Mouse (Mus musculus) forebrain, embryonic 16.5 days (tissue): ENCODE data around the gene Tnf. TPM values are rescaled to one million over a fixed set of nuclear protein-coding genes. Genes with fewer than 3 reads are reported as not detected.

Source experiments
- ATAC-seq: fragments of 200-750 bp; cut with Nextera tagmentation; 2 replicates; pipeline ENCODE4 v1.8.0; 2017; ENCODE audit warnings: mild to moderate bottlenecking, moderate library complexity
- H3K27ac ChIP-seq: fragments of 300-500 bp; sonication (generic); 2 replicates; pipeline ENCODE4 v1.5.1; 2014; ENCODE audit warnings: low read length, control low read depth
- H3K27me3 ChIP-seq: fragments of 300-500 bp; sonication (generic); replicated peaks from 2 replicates; pipeline ENCODE4 v1.6.1; 2014; ENCODE audit warnings: low read length; ENCODE audit not compliant: control insufficient read depth, insufficient read depth
- H3K36me3 ChIP-seq: fragments of 300-500 bp; sonication (generic); 2 replicates; pipeline ENCODE4 v1.6.1; 2014; ENCODE audit not compliant: control insufficient read depth, insufficient read depth
- H3K4me1 ChIP-seq: fragments of 300-500 bp; sonication (generic); replicated peaks from 2 replicates; pipeline ENCODE4 v1.6.1; 2014; ENCODE audit warnings: low read length; ENCODE audit not compliant: control insufficient read depth, insufficient read depth
- H3K4me2 ChIP-seq: fragments of 300-500 bp; sonication (generic); 2 replicates; pipeline ENCODE4 v1.6.1; 2014; ENCODE audit warnings: mild to moderate bottlenecking, low read length, control low read depth
- H3K4me3 ChIP-seq: fragments of 300-500 bp; sonication (generic); replicated peaks from 2 replicates; pipeline ENCODE4 v1.5.1; 2014; ENCODE audit warnings: mild to moderate bottlenecking, low read length, control low read depth
- H3K9ac ChIP-seq: fragments of 300-500 bp; sonication (generic); replicated peaks from 2 replicates; pipeline ENCODE4 v1.6.1; 2014; ENCODE audit warnings: low read depth, low read length, control low read depth
- H3K9me3 ChIP-seq: fragments of 300-500 bp; sonication (generic); 2 replicates; pipeline ENCODE4 v1.6.1; 2016; ENCODE audit warnings: low read length; ENCODE audit not compliant: control insufficient read depth
- WGBS: fragments of 180-500 bp; shearing (Covaris S2); extraction: QIAGEN DNeasy Blood & Tissue Kit; methylation state at CpG from one replicate; pipeline ENCODE4 v1.1.7; 2014; 5-methylcytosine and 5-hydroxymethylcytosine counted together
- polyA plus RNA-seq: library from polyadenylated mRNA; unstranded; fragments of >200 nt; fragmentation: Nextera tagmentation; extraction: Ambion mirVana; gene quantifications from 2 replicates; pipeline ENCODE4 v1.2.1, GENCODE M21; 2015

Gene Tnf
- polyA plus RNA-seq, 1 experiment from 2014 or later, result not detected

- Histone ChIP-seq H3K36me3 (peaks cover 39% of the 10 kb centered on the region), H3K9me3 (no peaks in the 10 kb centered on the region), H3K4me3 (peak overlapping the region; percentile 96), H3K9ac (peak overlapping the region; percentile 100), H3K27me3 (no peaks in the 10 kb centered on the region), H3K4me1 (peaks cover 43% of the 10 kb centered on the region), H3K4me2 (peak overlapping the region; percentile 81), H3K27ac (peak overlapping the region; percentile 98)
- ATAC-seq, result no peak
- WGBS, result 2% methylated on average over 16 of the region's 16 CpGs
These were observed 41.3 kb upstream of the Tnf start for GRCm38 (mm10) chr17:35243086-35243485.

DNA sequence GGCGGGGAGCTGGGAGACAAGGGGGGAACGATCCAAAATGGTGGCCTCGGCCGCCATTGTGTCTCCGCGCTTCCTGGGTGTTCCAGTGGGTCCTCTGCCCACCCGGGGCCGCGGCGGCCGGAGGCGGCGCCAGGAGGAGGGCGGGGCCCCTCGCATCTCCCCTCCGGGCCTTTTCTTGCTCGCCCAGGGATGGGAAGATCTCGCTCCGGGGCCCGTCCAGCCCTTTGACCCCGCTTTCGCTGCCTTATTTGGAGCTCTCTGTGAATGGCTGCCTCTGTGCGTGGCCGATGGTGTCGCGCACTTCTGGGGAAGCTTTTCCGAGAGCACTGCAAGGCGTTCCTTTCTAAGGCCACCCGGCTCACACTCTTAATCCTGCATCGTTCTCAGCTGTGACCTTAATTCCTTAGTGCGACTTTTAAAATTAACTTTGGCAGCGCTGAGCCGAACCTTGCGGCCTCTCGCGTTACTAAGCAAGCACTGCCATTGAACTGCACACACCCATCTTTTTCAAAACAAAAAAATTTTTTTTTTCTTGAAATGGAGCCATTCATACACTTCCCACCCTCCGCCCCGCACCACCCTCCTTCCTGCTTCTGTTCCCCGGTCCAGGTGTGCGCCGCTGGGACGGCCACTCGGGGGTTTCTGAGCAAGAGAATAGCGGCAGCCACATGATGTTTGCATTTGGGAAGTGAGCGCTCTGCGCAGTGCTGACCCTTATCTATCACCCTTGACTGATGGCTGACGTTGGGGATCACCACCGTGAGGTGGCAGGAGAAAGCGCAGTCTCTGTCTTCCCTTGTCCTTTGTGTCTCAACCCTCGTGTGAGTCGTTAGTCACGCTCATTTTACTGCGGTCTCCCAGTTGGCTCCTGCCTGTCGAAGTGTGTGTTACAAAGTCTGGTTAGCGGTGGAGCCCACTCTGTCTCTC, 40.5 kb upstream of the Tnf start:
- Histone ChIP-seq H3K4me2 (peak overlapping the region; percentile 81), H3K4me3 (peak overlapping the region; percentile 96), H3K27me3 (no peaks in the 10 kb centered on the region), H3K27ac (peak overlapping the region; percentile 98), H3K4me1 (peaks cover 46% of the 10 kb centered on the region), H3K36me3 (peaks cover 31% of the 10 kb centered on the region), H3K9me3 (no peaks in the 10 kb centered on the region), H3K9ac (peak overlapping the region; percentile 100)
- under 1% methylated on average over 51 of the region's 55 CpGs for WGBS
- peak; percentile 22 for ATAC-seq

DNA sequence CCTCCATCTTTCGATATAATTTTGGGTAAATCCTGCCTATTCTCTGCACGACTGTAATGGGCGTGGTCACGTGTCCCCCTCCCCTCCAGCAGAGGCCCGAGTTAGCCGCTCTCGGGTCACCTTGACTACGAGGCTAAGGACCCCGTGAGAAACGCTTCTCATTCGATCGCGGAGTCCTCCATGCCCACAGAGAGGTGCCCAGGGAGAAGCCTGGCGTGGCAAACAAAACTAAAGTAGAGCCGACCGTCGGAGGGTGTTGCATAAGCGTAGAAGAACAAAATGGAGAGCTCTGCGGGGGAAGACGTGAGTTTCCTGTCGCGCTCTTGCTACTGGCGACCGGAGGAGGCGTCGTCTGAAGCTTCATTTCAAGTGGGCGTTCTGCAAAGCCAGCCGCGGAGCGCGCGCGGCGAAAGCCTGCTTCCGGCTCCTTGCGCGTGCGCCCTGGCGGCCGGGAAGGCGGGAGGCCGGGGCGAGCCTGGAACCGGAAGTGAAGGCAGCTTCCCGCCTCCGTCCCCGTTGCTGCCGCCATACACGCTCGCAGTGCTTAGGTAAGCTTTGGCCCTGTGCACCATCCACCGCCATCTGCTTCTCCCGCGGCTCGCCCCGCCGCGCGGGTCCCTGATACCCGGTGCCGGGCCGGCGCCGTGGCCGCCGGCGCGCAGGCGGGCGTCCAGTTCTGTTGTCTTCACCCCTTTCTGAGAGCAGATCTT, 39.7 kb upstream of the Tnf start, which contains the start of gene Ddx39b:
Gene Ddx39b (plus strand): TSS at position 442 of the 710 bp plus-strand sequence.
- no peaks in the 10 kb centered on the region for H3K27me3 ChIP-seq
- peak; percentile 91 for ATAC-seq
- H3K4me2 ChIP-seq, result peak within 1 kb of the TSS; percentile 81
- H3K9ac ChIP-seq, result peak within 1 kb of the TSS; percentile 100
- H3K9me3 ChIP-seq, result no peaks in the 10 kb centered on the region
- H3K4me1 ChIP-seq, result peaks cover 51% of the 10 kb centered on the region
- peaks cover 23% of the 10 kb centered on the region for H3K36me3 ChIP-seq
- H3K27ac ChIP-seq, result peak within 1 kb of the TSS; percentile 98
- WGBS, result under 1% methylated on average over 69 of the region's 69 CpGs
- H3K4me3 ChIP-seq, result peak within 1 kb of the TSS; percentile 96

DNA sequence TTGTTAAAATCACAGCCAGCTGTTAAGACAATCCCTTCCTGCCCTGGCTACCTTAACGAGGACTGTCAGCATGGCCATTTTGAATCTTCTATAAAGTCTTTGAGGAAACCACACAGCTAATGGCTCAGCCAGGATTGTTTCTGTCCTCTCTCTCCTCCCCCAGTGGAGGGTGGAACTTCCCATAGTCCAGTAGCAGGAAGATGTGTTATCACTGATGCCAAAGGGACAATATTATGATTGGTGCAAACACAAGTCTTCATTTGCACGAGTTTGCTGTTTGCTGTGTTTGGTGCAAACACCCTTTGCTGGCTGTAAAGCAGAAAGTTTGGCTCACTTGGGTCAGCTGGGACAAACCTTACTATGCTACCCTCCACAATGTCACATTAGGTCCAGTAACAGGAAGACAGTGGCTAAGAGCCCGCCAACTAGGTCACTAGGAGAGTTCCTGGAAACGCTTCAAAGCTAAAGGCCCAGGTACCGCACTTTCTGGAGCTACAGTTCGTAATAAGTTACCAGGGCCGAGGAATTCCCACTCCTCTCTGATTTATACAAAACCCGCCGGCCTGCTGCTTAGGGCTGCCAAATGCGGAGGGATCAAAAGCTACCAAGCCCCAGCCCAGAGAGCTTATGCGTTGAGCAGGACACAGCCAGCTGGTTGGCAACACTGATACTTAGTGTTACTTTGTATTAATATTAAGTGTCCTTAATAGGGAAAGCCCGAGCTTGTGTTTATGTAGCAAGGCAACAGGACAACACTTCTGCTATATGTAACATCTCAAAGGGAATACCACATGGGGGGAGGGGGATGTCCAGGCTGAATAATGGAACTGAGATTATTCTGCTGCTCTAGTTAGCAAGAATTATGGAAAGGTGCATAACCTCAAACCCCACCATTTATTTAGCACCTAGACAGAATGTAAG, 38.8 kb upstream of the Tnf start:
- Histone ChIP-seq H3K4me1 (peaks cover 44% of the 10 kb centered on the region), H3K27ac (peak overlapping the region; percentile 98), H3K4me3 (peak overlapping the region; percentile 96), H3K9ac (peak overlapping the region; percentile 100), H3K9me3 (no peaks in the 10 kb centered on the region), H3K4me2 (peak overlapping the region; percentile 81), H3K36me3 (peaks cover 16% of the 10 kb centered on the region), H3K27me3 (no peaks in the 10 kb centered on the region)
- WGBS, result 22% methylated on average over 12 of the region's 12 CpGs
- ATAC-seq, result peak; percentile 0

DNA sequence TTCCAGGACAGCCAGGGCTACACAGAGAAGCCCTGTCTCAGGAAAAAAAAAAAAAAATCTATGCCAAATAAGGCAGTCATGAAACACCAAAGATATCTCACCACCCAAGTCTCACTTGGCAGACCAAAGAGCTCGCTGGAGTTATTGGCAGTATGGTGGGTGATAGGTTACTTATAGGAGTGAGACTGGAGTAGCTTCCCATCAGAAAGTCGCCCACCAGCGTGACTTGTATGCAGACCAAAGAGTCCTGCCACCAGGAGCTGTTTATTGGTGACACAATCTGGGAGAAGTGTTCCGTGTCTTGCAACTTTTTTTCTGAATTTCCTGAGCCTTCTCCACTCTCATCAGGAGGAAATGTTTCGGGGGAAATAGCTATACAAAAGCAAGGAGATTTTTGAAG, 37.9 kb upstream of the Tnf start:
- Histone ChIP-seq H3K27ac (no peak overlapping the region), H3K36me3 (peaks cover 11% of the 10 kb centered on the region), H3K4me1 (peaks cover 41% of the 10 kb centered on the region), H3K9me3 (no peaks in the 10 kb centered on the region), H3K27me3 (no peaks in the 10 kb centered on the region), H3K9ac (no peak overlapping the region), H3K4me3 (no peak overlapping the region), H3K4me2 (no peak overlapping the region)
- ATAC-seq, result no peak
- 85% methylated on average over 5 of the region's 5 CpGs for WGBS

DNA sequence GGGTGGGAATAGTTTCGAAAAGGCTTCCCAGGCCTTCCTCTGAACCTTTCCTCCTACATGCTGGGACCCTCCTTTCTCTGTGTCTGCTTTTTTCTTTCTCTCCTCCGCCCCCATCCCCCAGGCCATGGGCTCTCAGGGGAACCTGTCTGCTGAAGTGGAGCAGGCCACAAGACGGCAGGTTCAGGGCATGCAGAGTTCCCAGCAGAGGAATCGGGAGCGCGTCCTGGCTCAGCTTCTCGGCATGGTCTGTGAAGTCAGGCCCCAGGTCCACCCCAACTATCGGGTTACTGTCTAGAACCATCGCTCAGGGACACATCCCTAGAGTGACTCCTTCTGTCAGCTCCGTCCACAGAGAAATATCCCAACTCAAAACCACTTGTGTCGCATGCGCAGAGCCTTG, 35.7 kb upstream of the Tnf start:
- 88% methylated on average over 12 of the region's 12 CpGs for WGBS
- no peak overlapping the region for H3K27ac ChIP-seq
- no peak for ATAC-seq
- H3K4me2 ChIP-seq, result no peak overlapping the region
- H3K4me1 ChIP-seq, result peaks cover 37% of the 10 kb centered on the region
- no peak overlapping the region for H3K9ac ChIP-seq
- no peaks in the 10 kb centered on the region for H3K9me3 ChIP-seq
- no peaks in the 10 kb centered on the region for H3K27me3 ChIP-seq
- no peaks in the 10 kb centered on the region for H3K36me3 ChIP-seq
- no peak overlapping the region for H3K4me3 ChIP-seq

DNA sequence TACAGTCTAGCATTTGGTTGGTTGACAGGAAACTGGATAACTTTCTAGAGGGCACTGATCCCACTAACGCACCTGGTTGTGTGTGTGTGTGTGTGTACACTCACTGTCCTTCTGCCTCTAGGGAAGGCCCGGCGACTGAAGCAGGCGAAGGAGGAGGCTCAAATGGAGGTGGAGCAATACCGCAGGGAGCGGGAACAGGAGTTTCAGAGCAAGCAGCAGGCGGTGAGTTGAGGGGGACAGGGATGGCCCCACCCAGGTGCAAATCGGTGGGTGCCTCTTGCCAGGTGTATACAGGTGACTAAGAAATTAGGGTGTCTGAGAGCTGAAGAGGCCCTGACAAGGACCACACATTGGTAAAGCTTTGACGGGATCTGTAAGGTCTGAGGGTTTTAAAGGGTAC, 35.2 kb upstream of the Tnf start:
- no peak for ATAC-seq
- WGBS, result 80% methylated on average over 9 of the region's 9 CpGs

GRCm38 (mm10) chr17:35236390-35236746, 34.6 kb upstream of the Tnf start:
- H3K9ac ChIP-seq, result peak overlapping the region; percentile 83

More for the DNA sequence above, 35.2 kb upstream of the Tnf start:
- H3K9me3 ChIP-seq, result no peaks in the 10 kb centered on the region
- peak overlapping the region; percentile 83 for H3K9ac ChIP-seq
- peak overlapping the region; percentile 94 for H3K4me2 ChIP-seq
- H3K4me1 ChIP-seq, result peaks cover 40% of the 10 kb centered on the region
- peak overlapping the region; percentile 65 for H3K4me3 ChIP-seq
- H3K36me3 ChIP-seq, result no peaks in the 10 kb centered on the region
- H3K27ac ChIP-seq, result peak overlapping the region; percentile 97
- H3K27me3 ChIP-seq, result no peaks in the 10 kb centered on the region

More at GRCm38 (mm10) chr17:35236390-35236746, 34.6 kb upstream of the Tnf start:
- peak; percentile 83 for ATAC-seq
- H3K36me3 ChIP-seq, result no peaks in the 10 kb centered on the region
- H3K4me3 ChIP-seq, result peak overlapping the region; percentile 65
- H3K4me2 ChIP-seq, result peak overlapping the region; percentile 94
- WGBS, result under 1% methylated on average over 18 of the region's 18 CpGs
- H3K27me3 ChIP-seq, result no peaks in the 10 kb centered on the region
- H3K9me3 ChIP-seq, result no peaks in the 10 kb centered on the region
- peaks cover 42% of the 10 kb centered on the region for H3K4me1 ChIP-seq
- peak overlapping the region; percentile 97 for H3K27ac ChIP-seq
